Mouse (Mus musculus): ENCODE data around the gene Pard6b.

- TF ChIP-seq CTCF (IDR thresholded peaks at IDR 0.05; ENCODE audit: low read depth) (no peak), EP300 (IDR thresholded peaks at IDR 0.05; ENCODE audit: low read depth) (no peak)
These were observed 64.6 kb downstream of the Pard6b start for GRCm38 (mm10) chr2:168145437-168145836.
